Mouse (Mus musculus) liver, adult (tissue): Measurements from ENCODE around the gene Gm10320.

ENCODE experiments used
- GATA4 ChIP-seq: IDR thresholded peaks from 2 replicates; pipeline ENCODE4 v1.6.1; 2014; ENCODE audit warnings: mild to moderate bottlenecking, low read length; ENCODE audit not compliant: insufficient replicate concordance

Gm10320 gene

GRCm38 (mm10) chr13:98507656-98508055 is 15.9 kb upstream of the Gm10320 start:
- no peak for TF ChIP-seq GATA4

GRCm38 (mm10) chr13:98506496-98506895 is 14.7 kb upstream of the Gm10320 start:
- no peak for TF ChIP-seq GATA4

- no peak for TF ChIP-seq GATA4
Observed at GRCm38 (mm10) chr13:98505989-98506388, 14.2 kb upstream of the Gm10320 start.

- no peak for TF ChIP-seq GATA4
Observed at GRCm38 (mm10) chr13:98505489-98505857, 13.7 kb upstream of the Gm10320 start.

GRCm38 (mm10) chr13:98504661-98505488 is 13.1 kb upstream of the Gm10320 start:
- no peak for TF ChIP-seq GATA4

GRCm38 (mm10) chr13:98504181-98504660 is 12.4 kb upstream of the Gm10320 start:
- TF ChIP-seq GATA4 = no peak

- TF ChIP-seq GATA4 = no peak
Observed at GRCm38 (mm10) chr13:98503601-98504000, 11.8 kb upstream of the Gm10320 start.

- no peak for TF ChIP-seq GATA4
Observed at GRCm38 (mm10) chr13:98502813-98503341, 11.1 kb upstream of the Gm10320 start.

- no peak for TF ChIP-seq GATA4
Observed at GRCm38 (mm10) chr13:98502236-98502812, 10.5 kb upstream of the Gm10320 start.

GRCm38 (mm10) chr13:98501321-98501720 is 9.5 kb upstream of the Gm10320 start:
- TF ChIP-seq GATA4 = no peak

GRCm38 (mm10) chr13:98500471-98501125 is 8.8 kb upstream of the Gm10320 start:
- TF ChIP-seq GATA4 = no peak

GRCm38 (mm10) chr13:98498561-98498960 is 6.8 kb upstream of the Gm10320 start:
- TF ChIP-seq GATA4 = no peak

- no peak for TF ChIP-seq GATA4
Observed at GRCm38 (mm10) chr13:98498080-98498479, 6.3 kb upstream of the Gm10320 start.

- TF ChIP-seq GATA4 = no peak
Observed at GRCm38 (mm10) chr13:98496917-98497870, 5.4 kb upstream of the Gm10320 start.
